Mouse (Mus musculus) embryonic fibroblast, embryonic 13.5 days (primary cell): ENCODE measurements around the gene Cnn1. TPM values are rescaled to one million over a fixed set of nuclear protein-coding genes. Genes with fewer than 3 reads are reported as not detected.

ENCODE experiments used
- H3K27ac ChIP-seq: 2 replicates; pipeline ENCODE4 v1.5.1; 2012; ENCODE audit warnings: low read length, control low read depth, inconsistent platforms; ENCODE audit not compliant: insufficient read depth
- H3K4me1 ChIP-seq: 2 replicates; pipeline ENCODE4 v1.6.1; 2011; ENCODE audit warnings: low read length; ENCODE audit not compliant: control insufficient read depth, insufficient read depth
- H3K4me3 ChIP-seq: 2 replicates; pipeline ENCODE4 v1.5.1; 2011; ENCODE audit warnings: mild to moderate bottlenecking, control low read depth, low read length; ENCODE audit not compliant: insufficient read depth
- CTCF ChIP-seq: IDR thresholded peaks from 2 replicates; pipeline ENCODE4 v1.5.1; 2011; ENCODE audit warnings: mild to moderate bottlenecking, control low read depth, low read length, moderate library complexity, borderline replicate concordance; ENCODE audit not compliant: insufficient read depth
- POLR2A ChIP-seq: IDR thresholded peaks from 2 replicates; pipeline ENCODE4 v1.6.1; 2011; ENCODE audit warnings: low read depth, mild to moderate bottlenecking, control low read depth, low read length, moderate library complexity
- polyA plus RNA-seq: library from polyadenylated mRNA; stranded (reverse); fragments of >200 nt; gene quantifications from 2 replicates; pipeline ENCODE4 v1.2.4, GENCODE M21; 2011; ENCODE audit warnings: low read depth; ENCODE audit not compliant: missing spikeins, insufficient read length

Cnn1 gene
- 203 and 419 TPM in 2 replicates for polyA plus RNA-seq

- peak within 1 kb of the TSS; percentile 33 for H3K4me3 ChIP-seq
- no peaks in the 10 kb centered on the region for H3K4me1 ChIP-seq
- H3K27ac ChIP-seq = peak within 1 kb of the TSS; percentile 37
- peak; percentile 97 for TF ChIP-seq POLR2A
- no peak for TF ChIP-seq CTCF
Observed at GRCm38 (mm10) chr9:22098993-22099696, at the start of gene Cnn1. Gene Cnn1 (plus strand): TSS chr9:22099216.

- TF ChIP-seq POLR2A (no peak), CTCF (no peak)
- Histone ChIP-seq H3K27ac (no peak overlapping the region), H3K4me1 (no peaks in the 10 kb centered on the region), H3K4me3 (no peak overlapping the region)
Observed at GRCm38 (mm10) chr9:22049315-22049714, 49.7 kb upstream of the Cnn1 start.

GRCm38 (mm10) chr9:22049721-22050270 lies 49.2 kb upstream of the Cnn1 start:
- Histone ChIP-seq H3K4me3 (no peak overlapping the region), H3K27ac (no peak overlapping the region), H3K4me1 (no peaks in the 10 kb centered on the region)
- TF ChIP-seq POLR2A (no peak), CTCF (no peak)

- Histone ChIP-seq H3K4me1 (no peaks in the 10 kb centered on the region), H3K27ac (no peak overlapping the region), H3K4me3 (no peak overlapping the region)
- TF ChIP-seq CTCF (no peak), POLR2A (no peak)
Observed at GRCm38 (mm10) chr9:22050351-22050889, 48.6 kb upstream of the Cnn1 start.

- Histone ChIP-seq H3K4me1 (no peaks in the 10 kb centered on the region), H3K4me3 (no peak overlapping the region), H3K27ac (no peak overlapping the region)
- TF ChIP-seq POLR2A (no peak), CTCF (no peak)
Observed at GRCm38 (mm10) chr9:22051161-22051957, 47.7 kb upstream of the Cnn1 start.

GRCm38 (mm10) chr9:22051958-22052254 lies 47.1 kb upstream of the Cnn1 start, which contains the start of gene Elavl3:
Gene Elavl3 (minus strand): TSS chr9:22052023.
- H3K4me1 ChIP-seq = no peaks in the 10 kb centered on the region
- H3K27ac ChIP-seq = no peak within 1 kb of the TSS
- no peak within 1 kb of the TSS for H3K4me3 ChIP-seq
- TF ChIP-seq POLR2A = no peak
- no peak for TF ChIP-seq CTCF

- Histone ChIP-seq H3K4me1 (no peaks in the 10 kb centered on the region), H3K27ac (no peak overlapping the region), H3K4me3 (no peak overlapping the region)
- TF ChIP-seq CTCF = no peak
- TF ChIP-seq POLR2A = no peak
Observed at GRCm38 (mm10) chr9:22053657-22054056, 45.4 kb upstream of the Cnn1 start.

- Histone ChIP-seq H3K4me1 (no peaks in the 10 kb centered on the region), H3K4me3 (no peak overlapping the region), H3K27ac (no peak overlapping the region)
- TF ChIP-seq CTCF (peak; percentile 48; the same call in 1 of the 2 replicates), POLR2A (no peak; the same call in 1 of the 2 replicates)
Observed at GRCm38 (mm10) chr9:22054411-22055076, 44.5 kb upstream of the Cnn1 start.

GRCm38 (mm10) chr9:22055713-22056112 lies 43.3 kb upstream of the Cnn1 start:
- no peak for TF ChIP-seq POLR2A
- no peak for TF ChIP-seq CTCF
- Histone ChIP-seq H3K4me3 (no peak overlapping the region), H3K4me1 (no peaks in the 10 kb centered on the region), H3K27ac (no peak overlapping the region)
